Mouse (Mus musculus) layer of hippocampus, postnatal 25 days (tissue): ENCODE data around the gene Nek11. TPM values are rescaled to one million over a fixed set of nuclear protein-coding genes. Genes with fewer than 3 reads are reported as not detected.
A peak's percentile ranks its signal among the peaks of the same experiment; 100 is the strongest.
"Not testable (repeated sequence)": the region's sequence is repeated elsewhere in the genome, so short reads cannot be mapped to it uniquely, and the experiment has no call there.

Experiments used
- DNase-seq, 2 experiments: peaks; one replicate each; pipeline ENCODE4 v3.0.0; 2022; ENCODE audit warnings: mixed read lengths in 2 of 2, low spot score in 1 of 2; ENCODE audit errors: extremely low spot score in 1 of 2
- total RNA-seq, 2 experiments: library from RNA; stranded (reverse); gene quantifications; 2 replicates each; pipeline ENCODE4 v1.2.3; 2021

Gene Nek11
- total RNA-seq, 2 experiments from 2014 or later = 1.3 to 2.0 TPM

DNA sequence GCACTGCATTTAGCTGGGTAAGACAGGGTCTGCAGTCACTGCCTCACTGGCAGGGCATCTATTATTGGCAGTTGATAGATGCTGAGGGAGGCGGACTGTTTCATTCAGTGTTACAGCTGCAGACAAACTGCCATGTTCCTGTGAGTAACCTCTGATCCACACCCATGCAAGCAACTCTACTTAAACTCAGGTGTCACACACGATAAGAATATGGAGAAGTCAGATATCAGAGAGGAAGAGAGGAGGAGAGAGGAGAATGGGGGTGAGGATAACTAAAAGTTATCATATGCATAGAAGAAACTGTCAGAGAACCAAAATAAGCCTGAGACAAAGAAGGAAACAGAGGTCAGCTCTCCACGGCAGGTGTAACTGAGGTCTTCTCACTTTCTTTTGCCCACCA is 212.9 kb downstream of the Nek11 start:
- no peak for DNase-seq

DNA sequence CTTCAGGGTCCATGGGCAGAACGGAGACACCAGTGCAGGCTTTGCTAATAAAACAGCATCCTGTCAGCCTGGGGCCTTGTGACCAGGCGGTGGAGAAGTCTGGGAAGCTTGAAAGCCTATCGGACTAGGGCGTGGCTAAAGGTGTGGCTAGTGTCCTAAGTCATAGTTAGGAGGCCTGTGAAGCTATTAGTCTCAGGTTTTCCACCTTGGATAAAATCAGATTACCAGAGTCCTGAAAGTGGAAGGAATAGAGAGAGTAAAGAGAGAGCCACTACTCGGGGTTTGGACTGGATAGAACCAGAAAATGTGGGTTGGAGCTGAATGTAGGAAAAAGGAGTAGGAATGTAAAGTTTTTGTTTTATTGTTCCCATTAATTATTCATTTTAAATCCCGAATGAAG is 250.3 kb downstream of the Nek11 start, which contains the start of gene 1700080E11Rik:
1700080E11Rik (minus strand) TSS at position 101 of the 400 bp plus-strand sequence.
- DNase-seq = no peak

DNA sequence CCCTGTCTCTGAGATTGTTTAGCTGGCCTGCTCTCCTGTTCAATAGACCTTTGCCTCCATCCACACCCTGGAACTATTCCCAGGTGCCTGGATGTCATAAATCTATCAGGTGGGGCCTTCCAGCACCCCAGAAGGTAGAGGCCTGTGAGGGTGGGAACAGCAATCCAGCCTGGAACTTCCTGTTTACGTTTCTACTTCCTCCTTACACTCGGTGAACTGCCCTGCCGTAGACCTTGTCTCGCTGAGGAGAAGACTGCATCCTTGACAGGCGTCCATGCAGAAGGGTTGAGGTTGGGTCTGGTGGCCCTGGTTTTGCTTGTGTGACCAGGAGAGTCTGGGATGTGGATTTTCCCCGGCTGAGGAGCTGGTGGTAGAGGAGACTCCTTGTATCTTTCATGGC is 256.1 kb downstream of the Nek11 start:
- no peak for DNase-seq

DNA sequence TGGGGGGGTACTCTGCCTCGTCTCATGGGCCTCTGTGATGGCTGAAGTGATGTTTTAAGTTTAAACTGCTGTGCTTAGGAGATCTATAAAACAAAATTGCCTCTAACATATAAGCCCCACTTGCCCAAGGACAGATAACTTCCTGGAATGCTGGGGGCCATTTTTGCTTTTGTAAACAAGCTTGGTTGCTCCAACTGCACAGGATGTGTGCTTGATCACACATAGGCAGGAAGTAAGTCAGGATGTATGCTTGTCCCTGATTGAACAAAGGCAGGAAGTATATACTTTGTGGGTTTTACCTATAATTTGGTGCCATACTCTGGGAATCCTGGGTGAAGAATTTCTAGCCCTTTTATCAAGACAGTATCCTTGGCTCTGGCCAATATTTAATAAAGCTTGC is 258.9 kb downstream of the Nek11 start:
- no peak for DNase-seq

DNA sequence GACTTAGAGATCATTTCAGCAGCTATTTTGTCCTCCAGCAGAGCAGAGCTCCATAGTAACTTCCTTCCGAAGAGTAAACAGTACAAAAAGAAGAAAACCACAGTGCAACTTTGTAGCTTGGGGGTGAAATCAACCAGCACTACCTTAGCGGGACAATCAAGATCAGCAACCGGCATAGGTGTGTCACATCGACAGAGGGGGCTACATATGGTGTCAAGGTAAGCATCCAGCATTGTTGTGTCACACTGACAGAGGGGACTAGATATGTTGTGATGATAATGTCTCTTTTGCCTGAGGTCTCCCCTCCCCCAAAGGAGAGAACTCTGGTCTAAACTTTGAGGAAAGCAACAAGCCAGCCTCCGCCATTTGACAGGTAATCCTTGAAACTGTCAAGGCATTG is 260.8 kb downstream of the Nek11 start:
- DNase-seq = no peak

DNA sequence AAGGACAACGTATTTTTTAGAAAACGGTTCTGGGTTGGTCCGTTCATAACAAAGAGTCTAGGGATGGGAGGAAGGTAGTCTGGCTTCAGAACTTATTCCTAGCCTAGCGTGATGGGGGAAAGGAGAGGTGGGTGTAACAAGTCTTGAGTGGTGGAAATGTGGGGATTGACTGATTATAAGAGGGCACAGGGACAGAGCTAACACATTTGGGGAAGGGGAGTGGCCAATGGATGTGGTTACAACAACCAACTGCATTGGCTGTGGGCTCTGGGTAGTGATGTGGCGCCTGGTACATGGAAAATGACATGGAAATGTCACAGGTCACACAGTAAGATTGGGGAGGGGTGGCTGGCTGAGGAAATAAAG is 263.3 kb downstream of the Nek11 start:
- no peak for DNase-seq

DNA sequence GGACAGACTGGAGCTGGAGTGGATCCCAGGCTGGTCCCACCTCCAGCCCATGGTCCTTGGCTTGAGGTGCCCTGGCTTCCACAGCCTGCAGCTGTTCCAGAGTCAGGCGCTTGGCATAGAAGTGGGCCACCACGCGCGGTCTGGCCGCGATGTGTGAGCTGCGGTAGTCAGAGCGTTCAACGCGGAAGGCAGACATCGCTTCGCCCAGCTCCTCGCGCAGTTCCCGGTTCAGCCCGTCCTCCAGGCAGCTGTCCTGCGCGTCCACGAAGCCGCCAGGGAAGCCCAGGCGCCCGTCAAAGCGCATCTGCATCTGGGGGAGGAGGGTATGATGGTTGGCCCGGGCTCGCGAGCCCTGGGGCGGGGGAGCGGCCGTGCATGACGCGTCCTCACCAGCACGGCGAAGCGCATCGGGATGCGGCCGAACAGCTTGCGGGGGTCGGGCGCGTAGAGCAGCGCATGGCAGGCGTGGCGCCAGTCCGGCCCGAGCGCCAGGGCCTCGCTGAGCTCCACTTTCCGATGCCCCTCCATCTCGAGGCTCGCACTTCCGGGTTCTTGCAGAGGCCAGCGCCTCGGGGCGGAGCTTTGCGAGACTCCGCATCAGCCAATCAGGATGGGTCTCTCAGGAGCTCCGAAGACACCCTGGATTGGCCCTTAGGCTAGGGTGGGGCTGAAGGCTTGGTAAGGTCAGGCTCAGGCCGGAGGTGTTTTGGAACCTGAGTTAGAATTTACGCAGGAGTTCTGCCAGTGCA is 263.9 kb downstream of the Nek11 start, which contains the start of gene Nudt16:
Nudt16 (minus strand) TSS at position 572 of the 749 bp plus-strand sequence.
- DNase-seq = peak; percentile 68 to 77

DNA sequence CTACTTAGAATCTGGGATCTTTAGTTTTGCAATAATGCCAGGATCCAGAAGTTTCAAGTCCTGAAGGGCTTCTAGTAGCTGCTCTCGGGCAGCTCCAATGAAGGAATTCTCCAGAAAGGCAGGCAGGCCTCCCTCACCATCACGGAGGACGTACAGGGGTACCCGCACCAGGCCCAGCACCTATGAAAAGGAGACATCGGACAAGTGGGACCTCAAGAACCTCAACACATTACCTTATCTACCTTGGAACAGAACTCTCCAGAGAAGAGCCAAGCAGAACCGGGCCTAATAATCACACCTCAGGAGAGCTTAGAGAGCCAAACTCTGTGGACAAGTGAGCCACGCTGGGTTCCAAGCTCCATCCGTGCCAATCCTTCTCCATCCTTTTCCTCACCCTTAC is 265.0 kb downstream of the Nek11 start:
- no peak for DNase-seq

DNA sequence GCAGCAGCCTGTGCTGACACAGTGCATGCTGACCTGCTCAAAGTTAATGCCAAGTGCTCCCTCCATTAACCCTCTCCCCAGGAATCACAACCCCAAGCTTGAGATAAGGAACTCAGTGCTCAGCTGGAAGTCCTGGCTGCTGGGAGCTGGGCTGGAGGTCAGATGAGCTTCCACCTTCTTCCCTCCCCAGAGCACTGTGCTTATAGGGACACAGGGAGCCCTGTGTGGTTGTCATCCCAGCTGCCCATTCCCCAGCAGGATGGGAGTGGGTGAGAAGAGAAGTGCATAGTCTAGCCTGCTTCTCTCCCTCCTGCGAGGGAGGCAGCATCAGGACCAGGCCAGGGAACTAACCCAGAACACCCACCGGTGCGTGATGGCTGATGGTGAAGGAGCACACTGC is 270.1 kb downstream of the Nek11 start:
- DNase-seq = not testable (repeated sequence)

Other genes starting within 250 kb of the Nek11 start
- 10 to 100 TPM; 10.2 to 12.3 TPM for gene Aste1, start 132 bp downstream of the Nek11 start, total RNA-seq
- 100 to 1,000 TPM; 244 to 253 TPM for gene Atp2c1, start 131.8 kb upstream of the Nek11 start, total RNA-seq
- 10 to 100 TPM; 40.1 to 45.8 TPM for gene Pik3r4, start 247.5 kb upstream of the Nek11 start, total RNA-seq